Mouse (Mus musculus) hindbrain, embryonic 13.5 days (tissue): ENCODE results near the gene Gm17660. TPM values are rescaled to one million over a fixed set of nuclear protein-coding genes. Genes with fewer than 3 reads are reported as not detected.
"Not testable (repeated sequence)": the region's sequence is repeated elsewhere in the genome, so short reads cannot be mapped to it uniquely, and the experiment has no call there.

Experiments
- ATAC-seq: fragments of 200-750 bp; cut with Nextera tagmentation; 2 replicates; pipeline ENCODE4 v1.8.0; 2017; ENCODE audit warnings: moderate TSS enrichment; ENCODE audit not compliant: low FRiP score
- H3K27ac ChIP-seq: fragments of 300-500 bp; sonication (generic); 2 replicates; pipeline ENCODE4 v1.5.1; 2015; ENCODE audit warnings: inconsistent platforms, mild to moderate bottlenecking, moderate library complexity
- H3K27me3 ChIP-seq: fragments of 300-500 bp; sonication (generic); 2 replicates; pipeline ENCODE4 v1.6.1; 2015; ENCODE audit warnings: mild to moderate bottlenecking, inconsistent platforms
- H3K36me3 ChIP-seq: fragments of 300-500 bp; sonication (generic); 2 replicates; pipeline ENCODE4 v1.6.1; 2015; ENCODE audit warnings: mild to moderate bottlenecking, inconsistent platforms
- H3K4me1 ChIP-seq: fragments of 300-500 bp; sonication (generic); replicated peaks from 2 replicates; pipeline ENCODE4 v1.6.1; 2015; ENCODE audit warnings: inconsistent platforms
- H3K4me2 ChIP-seq: fragments of 300-500 bp; sonication (generic); 2 replicates; pipeline ENCODE4 v1.6.1; 2015; ENCODE audit warnings: inconsistent platforms, mild to moderate bottlenecking, moderate library complexity
- H3K4me3 ChIP-seq: fragments of 300-500 bp; sonication (generic); 2 replicates; pipeline ENCODE4 v1.5.1; 2015; ENCODE audit warnings: mild to moderate bottlenecking, inconsistent platforms
- H3K9ac ChIP-seq: fragments of 300-500 bp; sonication (generic); 2 replicates; pipeline ENCODE4 v1.6.1; 2015; ENCODE audit warnings: mild to moderate bottlenecking, inconsistent platforms
- H3K9me3 ChIP-seq: fragments of 300-500 bp; sonication (generic); 2 replicates; pipeline ENCODE4 v1.6.1; 2016; ENCODE audit warnings: inconsistent platforms
- WGBS: fragments of 180-500 bp; shearing (Covaris S2); methylation state at CpG from one replicate; pipeline ENCODE4 v1.1.7; 2015; 5-methylcytosine and 5-hydroxymethylcytosine counted together
- microRNA-seq: library from miRNA; unstranded; fragments of <30 nt; microRNA quantifications from one replicate; pipeline ENCODE4, GENCODE M21; 2016
- polyA plus RNA-seq: library from polyadenylated mRNA; unstranded; fragments of >200 nt; fragmentation: Nextera tagmentation; extraction: Ambion mirVana; gene quantifications from 2 replicates; pipeline ENCODE4 v1.2.1, GENCODE M21; 2015

Gene Gm17660
- polyA plus RNA-seq, 1 experiment from 2014 or later = not detected

GRCm38 (mm10) chr5:104024762-104025161, 52.6 kb downstream of the Gm17660 start:
- no peak for ATAC-seq
- Histone ChIP-seq H3K9me3 (no peaks in the 10 kb centered on the region), H3K4me2 (no peak overlapping the region), H3K9ac (no peak overlapping the region), H3K27ac (no peak overlapping the region), H3K36me3 (no peaks in the 10 kb centered on the region), H3K4me1 (peaks cover 19% of the 10 kb centered on the region), H3K4me3 (no peak overlapping the region), H3K27me3 (peaks cover 30% of the 10 kb centered on the region)
- 71% methylated on average over 11 of the region's 11 CpGs for WGBS

- H3K9me3 ChIP-seq = not testable (repeated sequence)
- 87% methylated on average over 5 of the region's 5 CpGs for WGBS
Measured at GRCm38 (mm10) chr5:104024193-104024592, 53.2 kb downstream of the Gm17660 start.

GRCm38 (mm10) chr5:104023289-104024020, 54.0 kb downstream of the Gm17660 start:
- ATAC-seq = no peak
- H3K4me3 ChIP-seq = no peak overlapping the region
- H3K4me1 ChIP-seq = peaks cover 19% of the 10 kb centered on the region
- no peaks in the 10 kb centered on the region for H3K36me3 ChIP-seq
- no peak overlapping the region for H3K27ac ChIP-seq
- H3K9ac ChIP-seq = no peak overlapping the region
- H3K9me3 ChIP-seq = no peaks in the 10 kb centered on the region
- 75% methylated on average over 8 of the region's 8 CpGs for WGBS
- H3K27me3 ChIP-seq = peaks cover 30% of the 10 kb centered on the region
- no peak overlapping the region for H3K4me2 ChIP-seq

More at GRCm38 (mm10) chr5:104024193-104024592, 53.2 kb downstream of the Gm17660 start:
- H3K4me2 ChIP-seq, ATAC-seq, H3K4me3 ChIP-seq, H3K9ac ChIP-seq, H3K36me3 ChIP-seq, H3K27ac ChIP-seq: not testable (repeated sequence)
- H3K27me3 ChIP-seq = peaks cover 30% of the 10 kb centered on the region
- peaks cover 19% of the 10 kb centered on the region for H3K4me1 ChIP-seq

- Histone ChIP-seq H3K9ac (peak overlapping the region; percentile 73), H3K36me3 (no peaks in the 10 kb centered on the region; the same call in 1 of the 2 replicates), H3K4me3 (peak overlapping the region; percentile 52), H3K4me1 (peaks cover 19% of the 10 kb centered on the region), H3K27me3 (peaks cover 30% of the 10 kb centered on the region), H3K9me3 (no peaks in the 10 kb centered on the region), H3K27ac (no peak overlapping the region), H3K4me2 (peak overlapping the region; percentile 85)
- WGBS = 28% methylated on average over 5 of the region's 5 CpGs
- ATAC-seq = no peak
Measured at GRCm38 (mm10) chr5:104022558-104022957, 54.9 kb downstream of the Gm17660 start.

- Histone ChIP-seq H3K36me3 (no peaks in the 10 kb centered on the region; the same call in 1 of the 2 replicates), H3K9me3 (no peaks in the 10 kb centered on the region), H3K9ac (peak within 1 kb of the TSS; percentile 73), H3K4me2 (peak within 1 kb of the TSS; percentile 85), H3K4me1 (peaks cover 19% of the 10 kb centered on the region), H3K27me3 (peaks cover 30% of the 10 kb centered on the region), H3K27ac (no peak within 1 kb of the TSS), H3K4me3 (peak within 1 kb of the TSS; percentile 52)
- WGBS = 2% methylated on average over 31 of the region's 31 CpGs
- ATAC-seq = peak; percentile 72
Measured at GRCm38 (mm10) chr5:104021597-104022378, 55.6 kb downstream of the Gm17660 start, which contains the start of gene Hsd17b11. Hsd17b11 (minus strand) TSS chr5:104021919.

Small RNA genes within 50 kb of the gene (microRNA-seq; reads per million reads assigned to microRNA genes)
- 2.1 reads per million for gene Mir5619

Other genes starting within 250 kb of the Gm17660 start
- gene Klhl8, start 166.3 kb downstream of the Gm17660 start, polyA plus RNA-seq = 31.9 and 33.5 TPM in 2 replicates
- 0.18 TPM in 1 of 2 replicates, not detected in the other for gene Hsd17b13, start 100.2 kb downstream of the Gm17660 start, polyA plus RNA-seq
- gene Hsd17b11, start 55.7 kb downstream of the Gm17660 start, polyA plus RNA-seq = 2.4 and 2.7 TPM in 2 replicates
- gene Nudt9, start 31.3 kb downstream of the Gm17660 start, polyA plus RNA-seq = 67.0 and 70.4 TPM in 2 replicates
- 150 and 151 TPM in 2 replicates for gene Sparcl1, start 36.1 kb upstream of the Gm17660 start, polyA plus RNA-seq
- not detected in 2 replicates for gene Dspp, start 93.1 kb upstream of the Gm17660 start, polyA plus RNA-seq
- 0.47 and 1.0 TPM in 2 replicates for gene Dmp1, start 125.0 kb upstream of the Gm17660 start, polyA plus RNA-seq
- 2.0 TPM in 1 of 2 replicates, not detected in the other for gene Ibsp, start 221.6 kb upstream of the Gm17660 start, polyA plus RNA-seq
- gene Mepe, start 247.7 kb upstream of the Gm17660 start, polyA plus RNA-seq = not detected in 2 replicates